Mouse (Mus musculus) heart, postnatal 0 days (tissue): ENCODE data around the gene Trp63. TPM values are rescaled to one million over a fixed set of nuclear protein-coding genes. Genes with fewer than 3 reads are reported as not detected.

Source experiments
- ATAC-seq: fragments of 200-750 bp; cut with Nextera tagmentation; 2 replicates; pipeline ENCODE4 v1.8.0; 2017; ENCODE audit warnings: low read depth, moderate number of reproducible peaks, moderate library complexity; ENCODE audit not compliant: insufficient read depth
- DNase-seq: peaks from one replicate; pipeline ENCODE4 v3.0.0-alpha.2; 2016; ENCODE audit warnings: low spot score
- H3K27ac ChIP-seq: fragments of 300-500 bp; sonication (generic); 2 replicates; pipeline ENCODE4 v1.5.1; 2014; ENCODE audit warnings: low read depth, mild to moderate bottlenecking
- H3K27me3 ChIP-seq: fragments of 300-500 bp; sonication (generic); 2 replicates; pipeline ENCODE4 v1.6.1; 2014; ENCODE audit warnings: low read length, mixed read lengths; ENCODE audit not compliant: control insufficient read depth, insufficient read depth
- H3K36me3 ChIP-seq: fragments of 300-500 bp; sonication (generic); replicated peaks from 2 replicates; pipeline ENCODE4 v1.6.1; 2014; ENCODE audit warnings: low read length, mixed read lengths; ENCODE audit not compliant: control insufficient read depth, insufficient read depth
- H3K4me1 ChIP-seq: fragments of 300-500 bp; sonication (generic); 2 replicates; pipeline ENCODE4 v1.6.1; 2014; ENCODE audit warnings: antibody characterized with exemption; ENCODE audit not compliant: control insufficient read depth, insufficient read depth
- H3K4me2 ChIP-seq: fragments of 300-500 bp; sonication (generic); 2 replicates; pipeline ENCODE4 v1.6.1; 2014; ENCODE audit warnings: low read depth, mild to moderate bottlenecking, low read length, moderate library complexity
- H3K4me3 ChIP-seq: fragments of 300-500 bp; sonication (generic); 2 replicates; pipeline ENCODE4 v1.5.1; 2014; ENCODE audit warnings: low read depth, low read length
- H3K9ac ChIP-seq: fragments of 300-500 bp; sonication (generic); replicated peaks from 2 replicates; pipeline ENCODE4 v1.6.1; 2014; ENCODE audit warnings: low read depth, low read length, mixed read lengths
- H3K9me3 ChIP-seq: fragments of 300-500 bp; sonication (generic); replicated peaks from 2 replicates; pipeline ENCODE4 v1.6.1; 2016; ENCODE audit warnings: low read length; ENCODE audit not compliant: control insufficient read depth
- CTCF ChIP-seq: IDR thresholded peaks from 2 replicates; pipeline ENCODE4 v1.5.1; 2016; ENCODE audit warnings: antibody characterized with exemption, control low read depth, low read depth
- EP300 ChIP-seq: IDR thresholded peaks from 2 replicates; pipeline ENCODE4 v1.6.1; 2016; ENCODE audit warnings: antibody characterized with exemption, low read depth
- WGBS: fragments of 180-500 bp; shearing (Covaris S2); extraction: QIAGEN DNeasy Blood & Tissue Kit; methylation state at CpG from one replicate; pipeline ENCODE4 v1.1.7; 2014; 5-methylcytosine and 5-hydroxymethylcytosine counted together
- polyA plus RNA-seq: library from polyadenylated mRNA; unstranded; fragments of >200 nt; fragmentation: Nextera tagmentation; extraction: Ambion mirVana; gene quantifications from 2 replicates; pipeline ENCODE4 v1.2.1, GENCODE M21; 2015
- total RNA-seq: library from RNA; depleted of rRNA; stranded (reverse); fragments of >200 nt; gene quantifications from 2 replicates; pipeline ENCODE4 v1.2.3, GENCODE M21; 2014; ENCODE audit warnings: low replicate concordance

Gene Trp63
- total and polyA plus RNA-seq, 2 experiments from 2014 or later, result 0.37 to 0.88 TPM

- WGBS, result 68% methylated on average over 2 of the region's 2 CpGs
- Histone ChIP-seq H3K27me3 (no peaks in the 10 kb centered on the region), H3K4me1 (no peaks in the 10 kb centered on the region), H3K4me2 (no peak overlapping the region), H3K9me3 (no peaks in the 10 kb centered on the region), H3K27ac (no peak overlapping the region), H3K36me3 (no peaks in the 10 kb centered on the region), H3K4me3 (no peak overlapping the region), H3K9ac (no peak overlapping the region)
- DNase-seq (no peak), ATAC-seq (no peak)
- TF ChIP-seq CTCF (no peak), EP300 (no peak)
Measured at GRCm38 (mm10) chr16:25934181-25934580, 250.6 kb downstream of the Trp63 start.
